Mouse (Mus musculus): ENCODE data around the gene Gm14214. TPM values are rescaled to one million over a fixed set of nuclear protein-coding genes. Genes with fewer than 3 reads are reported as not detected.

Gene Gm14214
- total RNA-seq, 2 experiments from 2014 or later = not detected

GRCm38 (mm10) chr2:154735986-154736385, 33.8 kb downstream of the Gm14214 start:
- TF ChIP-seq CTCF (IDR thresholded peaks at IDR 0.05) = no peak
- no peak overlapping the region for H3K4me3 ChIP-seq
- DNase-seq = no peak
- intact Hi-C loops (cut with DNase I) = no loop called here
- H3K27ac ChIP-seq = no peak overlapping the region

DNA sequence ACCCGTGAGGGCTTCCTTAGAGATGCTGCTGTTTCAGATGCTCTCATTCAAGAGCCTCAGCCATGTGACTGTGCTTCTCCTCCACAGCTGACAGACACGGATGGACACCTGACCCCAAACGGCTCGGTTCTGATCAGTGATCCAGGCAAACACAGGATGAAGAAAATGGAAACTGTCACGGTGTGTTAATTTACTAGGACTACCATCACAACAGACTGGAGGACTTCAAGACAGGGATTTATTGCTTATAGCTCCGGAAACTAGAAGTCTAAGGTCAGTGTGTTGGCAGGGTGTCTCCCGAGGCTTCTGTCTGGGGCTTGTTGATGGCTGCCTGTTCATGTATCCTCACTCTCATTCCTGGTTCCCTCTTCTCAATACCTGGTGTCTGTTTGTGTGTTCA, 34.4 kb downstream of the Gm14214 start:
- no peak for DNase-seq
- no peak for TF ChIP-seq CTCF (IDR thresholded peaks at IDR 0.05)
- Histone ChIP-seq H3K4me3 (no peak overlapping the region), H3K27ac (no peak overlapping the region)
- intact Hi-C loops (cut with DNase I) = no loop called here

GRCm38 (mm10) chr2:154734977-154735376, 34.9 kb downstream of the Gm14214 start:
- no peak overlapping the region for H3K27ac ChIP-seq
- no peak for TF ChIP-seq CTCF (IDR thresholded peaks at IDR 0.05)
- DNase-seq = no peak
- H3K4me3 ChIP-seq = no peak overlapping the region
- intact Hi-C loops (cut with DNase I) = no loop called here

GRCm38 (mm10) chr2:154732503-154733141, 37.2 kb downstream of the Gm14214 start:
- Histone ChIP-seq H3K4me3 (no peak overlapping the region), H3K27ac (no peak overlapping the region)
- no peak for DNase-seq
- TF ChIP-seq CTCF (IDR thresholded peaks at IDR 0.05) = no peak
- intact Hi-C loops (cut with DNase I) = no loop called here

DNA sequence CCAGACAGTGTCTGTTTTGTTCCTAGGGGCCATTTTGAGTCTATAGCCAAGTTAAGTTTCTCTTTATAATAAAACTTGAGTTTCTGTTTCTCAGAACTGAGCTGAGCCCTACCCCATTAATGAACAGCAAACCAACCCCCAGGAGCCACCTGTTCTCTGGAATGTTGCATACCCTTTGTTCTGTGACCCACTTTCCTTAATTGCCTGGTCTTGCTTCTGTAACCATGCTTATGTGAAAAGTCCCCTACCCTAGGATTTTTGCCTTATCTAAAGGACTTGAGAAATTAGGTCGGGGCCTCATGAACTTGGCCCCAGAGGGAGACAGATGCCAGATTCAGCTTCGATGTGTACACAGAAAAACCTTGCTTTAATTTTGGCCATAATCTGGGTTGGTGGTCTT, 37.9 kb downstream of the Gm14214 start:
- intact Hi-C loops (cut with DNase I) = no loop called here
- Histone ChIP-seq H3K4me3 (no peak overlapping the region), H3K27ac (no peak overlapping the region)
- TF ChIP-seq CTCF (IDR thresholded peaks at IDR 0.05) = no peak
- no peak for DNase-seq

GRCm38 (mm10) chr2:154730841-154731240, 39.0 kb downstream of the Gm14214 start:
- no peak overlapping the region for H3K27ac ChIP-seq
- intact Hi-C loops (cut with DNase I) = no loop called here
- no peak for TF ChIP-seq CTCF (IDR thresholded peaks at IDR 0.05)

GRCm38 (mm10) chr2:154729737-154730136, 40.1 kb downstream of the Gm14214 start:
- H3K27ac ChIP-seq = no peak overlapping the region
- intact Hi-C loops (cut with DNase I) = no loop called here
- no peak overlapping the region for H3K4me3 ChIP-seq
- no peak for DNase-seq
- TF ChIP-seq CTCF (IDR thresholded peaks at IDR 0.05) = no peak

More at GRCm38 (mm10) chr2:154730841-154731240, 39.0 kb downstream of the Gm14214 start:
- no peak for DNase-seq
- no peak overlapping the region for H3K4me3 ChIP-seq

DNA sequence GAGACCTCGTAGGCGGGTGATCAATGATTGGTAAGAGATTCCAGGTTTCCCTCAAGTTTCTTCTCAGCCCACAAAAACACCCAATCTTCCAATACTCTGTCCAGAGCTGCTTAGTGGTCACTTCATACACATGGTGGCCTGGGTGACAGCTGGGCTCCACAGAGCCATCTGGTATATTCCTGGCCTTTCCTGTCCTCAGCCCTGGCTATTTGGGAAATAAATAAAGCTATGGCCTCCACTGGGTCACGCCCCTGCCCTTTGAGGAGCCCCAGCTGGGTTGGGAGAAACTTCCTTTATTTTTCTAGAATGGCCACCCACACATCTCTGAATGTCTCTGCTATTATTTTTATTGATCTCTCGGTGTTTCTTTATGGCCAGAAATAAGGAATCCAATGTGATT, 46.4 kb downstream of the Gm14214 start:
- TF ChIP-seq CTCF (IDR thresholded peaks at IDR 0.05) = no peak
- no peak overlapping the region for H3K27ac ChIP-seq
- intact Hi-C loops (cut with DNase I) = no loop called here

GRCm38 (mm10) chr2:154720315-154720714, 49.5 kb downstream of the Gm14214 start:
- TF ChIP-seq CTCF (IDR thresholded peaks at IDR 0.05) = no peak
- intact Hi-C loops (cut with DNase I) = no loop called here
- Histone ChIP-seq H3K4me3 (no peak overlapping the region), H3K27ac (no peak overlapping the region)
- DNase-seq = no peak

More for the DNA sequence above, 46.4 kb downstream of the Gm14214 start:
- no peak overlapping the region for H3K4me3 ChIP-seq
- DNase-seq = no peak

Other genes starting within 250 kb of the Gm14214 start
- gene 1700003F12Rik, start 222.9 kb downstream of the Gm14214 start, total RNA-seq (2021) = not detected
- gene Actl10, start 218.3 kb downstream of the Gm14214 start, total RNA-seq (2021) = not detected
- gene Necab3, start 211.1 kb downstream of the Gm14214 start, total RNA-seq (2021) = under 1 TPM; 0.33 to 0.36 TPM
- under 1 TPM; 0.28 to 0.64 TPM for gene E2f1, start 200.1 kb downstream of the Gm14214 start, total RNA-seq (2021)
- gene Pxmp4, start 166.3 kb downstream of the Gm14214 start, total RNA-seq (2021) = 10 to 100 TPM; 10.1 to 15.8 TPM
- gene Zfp341, start 156.7 kb downstream of the Gm14214 start, total RNA-seq (2021) = 1 to 10 TPM; 2.6 to 3.5 TPM
- not detected for gene 4930519P11Rik, start 156.6 kb downstream of the Gm14214 start, total RNA-seq (2021)
- gene Chmp4b, start 118.3 kb downstream of the Gm14214 start, total RNA-seq (2021) = 100 to 1,000 TPM; 111 to 119 TPM
- 10 to 100 TPM; 62.5 to 70.7 TPM for gene Raly, start 21.1 kb upstream of the Gm14214 start, total RNA-seq (2021)
- gene a, start 21.4 kb upstream of the Gm14214 start, total RNA-seq (2021) = not detected
- gene Eif2s2, start 122.9 kb upstream of the Gm14214 start, total RNA-seq (2021) = 100 to 1,000 TPM; 125 TPM
- not detected for gene Gm14226, start 248.2 kb upstream of the Gm14214 start, total RNA-seq (2021)